Mouse (Mus musculus): Measurements from ENCODE around the gene 1810062G17Rik.
A peak's percentile ranks its signal among the peaks of the same experiment; 100 is the strongest.

The 1810062G17Rik gene

GRCm38 (mm10) chr3:36449292-36450165, 26.2 kb upstream of the 1810062G17Rik start:
- TF ChIP-seq NANOG (IDR thresholded peaks at IDR 0.05; ENCODE audit: borderline replicate concordance, low read length) (no peak), POU5F1 (IDR thresholded peaks at IDR 0.05; ENCODE audit: borderline replicate concordance, low read length) (no peak), CTCF (conservative IDR thresholded peaks at IDR 0.05; ENCODE audit: low read length) (no peak)
- Histone ChIP-seq H3K36me3 (ENCODE audit: insufficient read depth, low read length) (no peaks in the 10 kb centered on the region), H3K4me3 (replicated peaks; ENCODE audit: low read length) (no peak overlapping the region), H3K4me1 (replicated peaks; ENCODE audit: low read depth, low read length) (no peaks in the 10 kb centered on the region), H3K9me3 (ENCODE audit: low read length) (no peaks in the 10 kb centered on the region), H3K27me3 (ENCODE audit: insufficient read depth, low read length) (no peaks in the 10 kb centered on the region)

- no peak for TF ChIP-seq CTCF (conservative IDR thresholded peaks at IDR 0.05; ENCODE audit: low read length)
- no peak for TF ChIP-seq POU5F1 (IDR thresholded peaks at IDR 0.05; ENCODE audit: borderline replicate concordance, low read length)
- TF ChIP-seq NANOG (IDR thresholded peaks at IDR 0.05; ENCODE audit: borderline replicate concordance, low read length): no peak
- Histone ChIP-seq H3K4me3 (replicated peaks; ENCODE audit: low read length) (no peak overlapping the region), H3K27me3 (ENCODE audit: insufficient read depth, low read length) (no peaks in the 10 kb centered on the region), H3K36me3 (ENCODE audit: insufficient read depth, low read length) (no peaks in the 10 kb centered on the region), H3K4me1 (replicated peaks; ENCODE audit: low read depth, low read length) (no peaks in the 10 kb centered on the region), H3K9me3 (ENCODE audit: low read length) (0 out of 2 replicates have a peak, but pooled peaks cover 6% of the 10 kb centered on the region)
Measured at GRCm38 (mm10) chr3:36452502-36452901, 23.2 kb upstream of the 1810062G17Rik start.

DNA sequence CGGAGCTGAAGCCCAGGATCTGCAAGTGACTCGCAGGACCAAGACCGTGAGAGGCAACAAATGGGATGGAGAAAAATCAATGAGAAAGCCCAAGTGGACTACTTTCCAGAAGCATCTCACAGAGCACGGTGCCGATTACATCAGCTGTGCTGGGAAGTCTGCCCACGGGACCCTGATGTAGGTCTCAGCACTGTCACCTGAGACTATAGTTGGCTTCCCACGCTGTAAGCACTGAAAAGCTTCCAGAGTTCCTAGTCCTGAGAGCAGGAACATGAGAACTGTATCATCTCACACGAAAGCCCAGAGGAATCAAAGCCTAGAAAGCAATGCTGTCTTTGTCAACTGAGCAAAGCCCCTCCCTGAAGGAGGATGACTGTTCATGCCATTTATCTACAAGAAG, 20.6 kb upstream of the 1810062G17Rik start:
- Histone ChIP-seq H3K4me1 (replicated peaks; ENCODE audit: low read depth, low read length) (no peaks in the 10 kb centered on the region), H3K9me3 (ENCODE audit: low read length) (0 out of 2 replicates have a peak, but pooled peaks cover 6% of the 10 kb centered on the region), H3K4me3 (replicated peaks; ENCODE audit: low read length) (no peak overlapping the region), H3K36me3 (ENCODE audit: insufficient read depth, low read length) (no peaks in the 10 kb centered on the region), H3K27me3 (ENCODE audit: insufficient read depth, low read length) (no peaks in the 10 kb centered on the region)
- no peak for TF ChIP-seq POU5F1 (IDR thresholded peaks at IDR 0.05; ENCODE audit: borderline replicate concordance, low read length)
- no peak for TF ChIP-seq CTCF (conservative IDR thresholded peaks at IDR 0.05; ENCODE audit: low read length)
- no peak for TF ChIP-seq NANOG (IDR thresholded peaks at IDR 0.05; ENCODE audit: borderline replicate concordance, low read length)

DNA sequence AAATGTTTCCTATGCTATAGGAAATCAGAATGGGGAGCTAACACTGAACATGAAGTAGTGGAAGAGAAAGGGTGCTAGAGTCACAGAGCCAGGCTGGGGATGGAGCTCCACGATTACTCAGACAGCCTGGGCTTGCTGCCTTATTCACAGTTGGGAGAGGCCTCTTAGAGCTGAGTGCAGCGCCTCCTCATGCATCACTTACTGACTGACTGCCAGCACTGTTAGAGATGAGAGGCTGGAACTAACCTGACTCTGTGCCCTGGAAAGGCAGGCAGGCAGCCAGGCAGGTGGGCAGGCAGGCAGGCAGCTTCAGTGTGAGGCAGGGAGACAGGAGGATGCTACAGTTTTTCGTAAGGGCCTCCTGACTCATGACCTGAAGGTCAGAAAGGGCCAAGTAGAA, 20.2 kb upstream of the 1810062G17Rik start:
- no peak for TF ChIP-seq NANOG (IDR thresholded peaks at IDR 0.05; ENCODE audit: borderline replicate concordance, low read length)
- no peak for TF ChIP-seq CTCF (conservative IDR thresholded peaks at IDR 0.05; ENCODE audit: low read length)
- no peak for TF ChIP-seq POU5F1 (IDR thresholded peaks at IDR 0.05; ENCODE audit: borderline replicate concordance, low read length)

GRCm38 (mm10) chr3:36460717-36461116, 15.0 kb upstream of the 1810062G17Rik start:
- Histone ChIP-seq H3K36me3 (ENCODE audit: insufficient read depth, low read length) (no peaks in the 10 kb centered on the region), H3K9me3 (ENCODE audit: low read length) (0 out of 2 replicates have a peak, but pooled peaks cover 6% of the 10 kb centered on the region), H3K4me1 (replicated peaks; ENCODE audit: low read depth, low read length) (peaks cover 16% of the 10 kb centered on the region), H3K4me3 (replicated peaks; ENCODE audit: low read length) (no peak overlapping the region), H3K27me3 (ENCODE audit: insufficient read depth, low read length) (no peaks in the 10 kb centered on the region)
- no peak for TF ChIP-seq CTCF (conservative IDR thresholded peaks at IDR 0.05; ENCODE audit: low read length)
- TF ChIP-seq NANOG (IDR thresholded peaks at IDR 0.05; ENCODE audit: borderline replicate concordance, low read length): no peak
- no peak for TF ChIP-seq POU5F1 (IDR thresholded peaks at IDR 0.05; ENCODE audit: borderline replicate concordance, low read length)

More for the DNA sequence above, 20.2 kb upstream of the 1810062G17Rik start:
- no peaks in the 10 kb centered on the region for H3K36me3 ChIP-seq (ENCODE audit: insufficient read depth, low read length)
- H3K4me3 ChIP-seq (replicated peaks; ENCODE audit: low read length): no peak overlapping the region
- H3K27me3 ChIP-seq (ENCODE audit: insufficient read depth, low read length): no peaks in the 10 kb centered on the region
- 0 out of 2 replicates have a peak, but pooled peaks cover 6% of the 10 kb centered on the region for H3K9me3 ChIP-seq (ENCODE audit: low read length)
- no peaks in the 10 kb centered on the region for H3K4me1 ChIP-seq (replicated peaks; ENCODE audit: low read depth, low read length)

- peaks cover 27% of the 10 kb centered on the region for H3K4me1 ChIP-seq (replicated peaks; ENCODE audit: low read depth, low read length)
- no peaks in the 10 kb centered on the region for H3K9me3 ChIP-seq (ENCODE audit: low read length)
- no peak overlapping the region for H3K4me3 ChIP-seq (replicated peaks; ENCODE audit: low read length)
- H3K27me3 ChIP-seq (ENCODE audit: insufficient read depth, low read length): peaks cover 7% of the 10 kb centered on the region; the same call in 1 of the 2 replicates
- H3K36me3 ChIP-seq (ENCODE audit: insufficient read depth, low read length): no peaks in the 10 kb centered on the region
- TF ChIP-seq POU5F1 (IDR thresholded peaks at IDR 0.05; ENCODE audit: borderline replicate concordance, low read length) (no peak), CTCF (conservative IDR thresholded peaks at IDR 0.05; ENCODE audit: low read length) (no peak), NANOG (IDR thresholded peaks at IDR 0.05; ENCODE audit: borderline replicate concordance, low read length) (no peak)
Measured at GRCm38 (mm10) chr3:36461819-36462218, 13.9 kb upstream of the 1810062G17Rik start.

DNA sequence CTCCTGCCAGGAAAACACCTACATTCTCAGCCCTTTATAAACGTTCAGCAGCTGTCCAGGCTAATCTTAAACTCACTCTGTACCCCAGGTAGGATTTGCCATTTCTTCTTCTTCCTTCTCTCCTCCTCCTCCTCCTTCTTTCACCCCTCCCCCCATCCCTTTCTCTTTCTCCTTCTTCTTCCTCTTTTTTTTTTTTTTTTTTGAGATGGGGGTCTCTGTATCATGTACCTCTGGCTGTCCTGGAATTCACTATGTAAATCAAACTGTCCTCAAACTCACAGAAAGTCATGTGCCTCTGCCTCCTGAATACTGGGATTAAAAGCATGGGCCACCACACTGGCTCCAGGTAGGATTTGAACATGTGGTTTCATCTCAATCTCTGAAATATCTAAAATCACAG, 13.4 kb upstream of the 1810062G17Rik start:
- Histone ChIP-seq H3K27me3 (ENCODE audit: insufficient read depth, low read length) (peaks cover 7% of the 10 kb centered on the region; the same call in 1 of the 2 replicates), H3K9me3 (ENCODE audit: low read length) (no peaks in the 10 kb centered on the region), H3K4me3 (replicated peaks; ENCODE audit: low read length) (no peak overlapping the region), H3K36me3 (ENCODE audit: insufficient read depth, low read length) (no peaks in the 10 kb centered on the region), H3K4me1 (replicated peaks; ENCODE audit: low read depth, low read length) (peaks cover 27% of the 10 kb centered on the region)
- TF ChIP-seq POU5F1 (IDR thresholded peaks at IDR 0.05; ENCODE audit: borderline replicate concordance, low read length): no peak
- TF ChIP-seq NANOG (IDR thresholded peaks at IDR 0.05; ENCODE audit: borderline replicate concordance, low read length): no peak
- no peak for TF ChIP-seq CTCF (conservative IDR thresholded peaks at IDR 0.05; ENCODE audit: low read length)

DNA sequence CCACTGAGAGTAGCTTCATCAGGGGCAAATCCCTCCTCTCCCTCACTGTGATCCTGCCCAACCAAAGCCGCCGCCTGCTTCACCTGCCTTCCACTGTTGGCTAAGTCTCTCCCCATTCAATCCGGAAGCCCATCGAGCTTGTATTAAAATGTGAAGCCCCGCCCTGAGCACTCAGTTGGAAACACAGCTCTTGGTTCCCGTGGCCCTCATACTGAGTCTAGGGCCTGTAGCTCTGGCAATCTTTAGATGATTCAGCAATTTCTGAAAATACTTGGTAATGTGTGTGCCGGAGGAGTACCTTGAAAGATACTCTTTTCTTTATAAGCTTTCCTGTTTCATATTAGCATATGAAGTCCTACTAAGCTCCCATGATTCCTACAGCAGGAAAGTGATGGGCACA, 10.2 kb upstream of the 1810062G17Rik start:
- no peaks in the 10 kb centered on the region for H3K9me3 ChIP-seq (ENCODE audit: low read length)
- peaks cover 7% of the 10 kb centered on the region; the same call in 1 of the 2 replicates for H3K27me3 ChIP-seq (ENCODE audit: insufficient read depth, low read length)
- no peaks in the 10 kb centered on the region for H3K36me3 ChIP-seq (ENCODE audit: insufficient read depth, low read length)
- TF ChIP-seq POU5F1 (IDR thresholded peaks at IDR 0.05; ENCODE audit: borderline replicate concordance, low read length): no peak
- 0 out of 2 replicates have a peak overlapping the region, but pooled peaks have one; percentile 7 for H3K4me3 ChIP-seq (replicated peaks; ENCODE audit: low read length)
- peaks cover 27% of the 10 kb centered on the region for H3K4me1 ChIP-seq (replicated peaks; ENCODE audit: low read depth, low read length)

Data from E14TG2a.4 (cell line).